Mouse (Mus musculus) heart, postnatal 0 days (tissue): ENCODE data around the gene Tet3. TPM values are rescaled to one million over a fixed set of nuclear protein-coding genes. Genes with fewer than 3 reads are reported as not detected.

Experiments
- ATAC-seq: fragments of 200-750 bp; cut with Nextera tagmentation; 2 replicates; pipeline ENCODE4 v1.8.0; 2017; ENCODE audit warnings: low read depth, moderate number of reproducible peaks, moderate library complexity; ENCODE audit not compliant: insufficient read depth
- DNase-seq: peaks from one replicate; pipeline ENCODE4 v3.0.0-alpha.2; 2016; ENCODE audit warnings: low spot score
- H3K27ac ChIP-seq: fragments of 300-500 bp; sonication (generic); 2 replicates; pipeline ENCODE4 v1.5.1; 2014; ENCODE audit warnings: low read depth, mild to moderate bottlenecking
- H3K27me3 ChIP-seq: fragments of 300-500 bp; sonication (generic); 2 replicates; pipeline ENCODE4 v1.6.1; 2014; ENCODE audit warnings: low read length, mixed read lengths; ENCODE audit not compliant: control insufficient read depth, insufficient read depth
- H3K36me3 ChIP-seq: fragments of 300-500 bp; sonication (generic); replicated peaks from 2 replicates; pipeline ENCODE4 v1.6.1; 2014; ENCODE audit warnings: low read length, mixed read lengths; ENCODE audit not compliant: control insufficient read depth, insufficient read depth
- H3K4me1 ChIP-seq: fragments of 300-500 bp; sonication (generic); 2 replicates; pipeline ENCODE4 v1.6.1; 2014; ENCODE audit warnings: antibody characterized with exemption; ENCODE audit not compliant: control insufficient read depth, insufficient read depth
- H3K4me2 ChIP-seq: fragments of 300-500 bp; sonication (generic); 2 replicates; pipeline ENCODE4 v1.6.1; 2014; ENCODE audit warnings: low read depth, mild to moderate bottlenecking, low read length, moderate library complexity
- H3K4me3 ChIP-seq: fragments of 300-500 bp; sonication (generic); 2 replicates; pipeline ENCODE4 v1.5.1; 2014; ENCODE audit warnings: low read depth, low read length
- H3K9ac ChIP-seq: fragments of 300-500 bp; sonication (generic); replicated peaks from 2 replicates; pipeline ENCODE4 v1.6.1; 2014; ENCODE audit warnings: low read depth, low read length, mixed read lengths
- H3K9me3 ChIP-seq: fragments of 300-500 bp; sonication (generic); replicated peaks from 2 replicates; pipeline ENCODE4 v1.6.1; 2016; ENCODE audit warnings: low read length; ENCODE audit not compliant: control insufficient read depth
- CTCF ChIP-seq: IDR thresholded peaks from 2 replicates; pipeline ENCODE4 v1.5.1; 2016; ENCODE audit warnings: antibody characterized with exemption, control low read depth, low read depth
- EP300 ChIP-seq: IDR thresholded peaks from 2 replicates; pipeline ENCODE4 v1.6.1; 2016; ENCODE audit warnings: antibody characterized with exemption, low read depth
- WGBS: fragments of 180-500 bp; shearing (Covaris S2); extraction: QIAGEN DNeasy Blood & Tissue Kit; methylation state at CpG from one replicate; pipeline ENCODE4 v1.1.7; 2014; 5-methylcytosine and 5-hydroxymethylcytosine counted together
- polyA plus RNA-seq: library from polyadenylated mRNA; unstranded; fragments of >200 nt; fragmentation: Nextera tagmentation; extraction: Ambion mirVana; gene quantifications from 2 replicates; pipeline ENCODE4 v1.2.1, GENCODE M21; 2015
- total RNA-seq: library from RNA; depleted of rRNA; stranded (reverse); fragments of >200 nt; gene quantifications from 2 replicates; pipeline ENCODE4 v1.2.3, GENCODE M21; 2014; ENCODE audit warnings: low replicate concordance

Gene Tet3
- total and polyA plus RNA-seq, 2 experiments from 2014 or later, result 14.1 to 17.2 TPM

GRCm38 (mm10) chr6:83405511-83406064, 53.3 kb downstream of the Tet3 start:
- Histone ChIP-seq H3K9me3 (no peaks in the 10 kb centered on the region), H3K36me3 (peaks cover 45% of the 10 kb centered on the region), H3K4me2 (no peak overlapping the region), H3K27me3 (no peaks in the 10 kb centered on the region), H3K9ac (no peak overlapping the region), H3K4me3 (no peak overlapping the region), H3K4me1 (0 out of 2 replicates have a peak, but pooled peaks cover 4% of the 10 kb centered on the region), H3K27ac (no peak overlapping the region)
- TF ChIP-seq EP300, result no peak
- TF ChIP-seq CTCF, result no peak
- ATAC-seq (no peak), DNase-seq (no peak)
- WGBS, result 78% methylated on average over 7 of the region's 7 CpGs

- H3K9ac ChIP-seq, result no peak overlapping the region
- no peak overlapping the region for H3K27ac ChIP-seq
- no peaks in the 10 kb centered on the region for H3K27me3 ChIP-seq
- no peak overlapping the region for H3K4me2 ChIP-seq
- H3K4me1 ChIP-seq, result no peaks in the 10 kb centered on the region
- ATAC-seq (no peak), DNase-seq (no peak)
- WGBS, result over 99% methylated on average over 13 of the region's 13 CpGs
- TF ChIP-seq EP300, result no peak
- TF ChIP-seq CTCF, result no peak
- H3K4me3 ChIP-seq, result no peak overlapping the region
- peaks cover 53% of the 10 kb centered on the region for H3K36me3 ChIP-seq
- H3K9me3 ChIP-seq, result no peaks in the 10 kb centered on the region
These were observed 54.3 kb downstream of the Tet3 start for GRCm38 (mm10) chr6:83404571-83404970.

GRCm38 (mm10) chr6:83403481-83403880, 55.4 kb downstream of the Tet3 start:
- H3K36me3 ChIP-seq, result peaks cover 63% of the 10 kb centered on the region
- WGBS, result 90% methylated on average over 8 of the region's 8 CpGs
- H3K27ac ChIP-seq, result no peak overlapping the region
- H3K4me1 ChIP-seq, result no peaks in the 10 kb centered on the region
- H3K4me3 ChIP-seq, result no peak overlapping the region
- no peak overlapping the region for H3K4me2 ChIP-seq
- H3K27me3 ChIP-seq, result no peaks in the 10 kb centered on the region
- no peaks in the 10 kb centered on the region for H3K9me3 ChIP-seq
- no peak overlapping the region for H3K9ac ChIP-seq
- DNase-seq (no peak), ATAC-seq (no peak)
- TF ChIP-seq EP300 (no peak), CTCF (no peak)

GRCm38 (mm10) chr6:83399790-83400189, 59.1 kb downstream of the Tet3 start:
- TF ChIP-seq EP300, result no peak
- TF ChIP-seq CTCF, result no peak
- Histone ChIP-seq H3K36me3 (peaks cover 93% of the 10 kb centered on the region), H3K27me3 (no peaks in the 10 kb centered on the region), H3K9me3 (no peaks in the 10 kb centered on the region), H3K27ac (no peak overlapping the region), H3K4me3 (no peak overlapping the region), H3K4me2 (no peak overlapping the region), H3K4me1 (no peaks in the 10 kb centered on the region), H3K9ac (no peak overlapping the region)
- DNase-seq (no peak), ATAC-seq (no peak)
- WGBS, result 77% methylated on average over 3 of the region's 3 CpGs

- no peaks in the 10 kb centered on the region for H3K4me1 ChIP-seq
- H3K27me3 ChIP-seq, result no peaks in the 10 kb centered on the region
- no peak for TF ChIP-seq EP300
- no peaks in the 10 kb centered on the region for H3K9me3 ChIP-seq
- no peak overlapping the region for H3K4me3 ChIP-seq
- WGBS, result 81% methylated on average over 8 of the region's 8 CpGs
- no peak for ATAC-seq
- H3K27ac ChIP-seq, result no peak overlapping the region
- H3K9ac ChIP-seq, result no peak overlapping the region
- H3K36me3 ChIP-seq, result peaks cover 91% of the 10 kb centered on the region
- no peak for DNase-seq
- no peak overlapping the region for H3K4me2 ChIP-seq
These were observed 61.2 kb downstream of the Tet3 start for GRCm38 (mm10) chr6:83397728-83398127.

- Histone ChIP-seq H3K27ac (no peak overlapping the region), H3K9me3 (no peaks in the 10 kb centered on the region), H3K4me3 (no peak overlapping the region), H3K4me2 (no peak overlapping the region), H3K4me1 (peaks cover 4% of the 10 kb centered on the region; the same call in 1 of the 2 replicates), H3K9ac (no peak overlapping the region), H3K27me3 (no peaks in the 10 kb centered on the region), H3K36me3 (peaks cover 87% of the 10 kb centered on the region)
- TF ChIP-seq CTCF (no peak), EP300 (no peak)
- ATAC-seq (no peak), DNase-seq (no peak)
- 73% methylated on average over 2 of the region's 2 CpGs for WGBS
These were observed 62.2 kb downstream of the Tet3 start for GRCm38 (mm10) chr6:83396711-83397110.
